Mouse (Mus musculus): Measurements from ENCODE around the gene Slc44a1.

Gene Slc44a1

GRCm38 (mm10) chr4:53537539-53537938, 97.3 kb downstream of the Slc44a1 start:
- no peak for DNase-seq (ENCODE audit: low spot score in 2 of 2)

DNA sequence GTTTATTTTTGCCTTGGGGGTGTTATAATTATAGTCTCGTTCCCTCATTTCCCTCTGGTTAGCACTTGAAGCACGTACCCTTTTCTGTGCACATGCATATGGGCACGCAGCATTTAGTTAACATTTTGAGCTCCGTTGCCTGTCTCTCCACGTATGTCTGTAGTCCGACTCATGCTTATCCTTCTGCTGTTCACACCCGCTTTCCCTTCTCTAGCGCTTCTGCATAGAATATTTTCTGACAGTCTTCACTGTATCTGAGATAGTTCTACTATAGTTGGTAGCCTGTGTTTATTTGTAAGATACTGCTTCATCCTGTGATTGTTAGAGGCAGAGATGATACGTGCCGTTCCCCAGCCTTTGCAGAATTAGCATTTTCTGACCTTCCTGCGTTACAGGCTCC, 98.4 kb downstream of the Slc44a1 start:
- no peak for DNase-seq (ENCODE audit: low spot score in 2 of 2)

DNA sequence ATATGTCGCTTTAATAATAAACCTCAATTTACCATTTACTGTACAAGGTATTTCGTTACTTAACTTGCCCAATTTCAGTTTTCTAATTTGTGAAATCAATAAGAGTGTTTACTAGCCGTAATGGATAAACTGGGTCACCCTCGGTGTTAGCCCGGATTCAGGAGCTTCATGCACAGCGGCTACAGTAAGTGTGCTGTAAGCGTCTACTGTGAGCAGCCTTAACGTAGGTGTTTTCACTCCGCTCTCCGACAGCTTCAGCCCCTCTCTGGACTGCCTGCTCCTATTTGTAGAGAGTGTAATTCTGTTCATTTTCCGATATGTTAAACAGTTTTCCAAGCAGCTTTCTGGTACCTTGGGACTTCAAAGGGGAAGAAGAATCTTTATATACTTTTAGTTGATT, 99.7 kb downstream of the Slc44a1 start:
- DNase-seq (ENCODE audit: low spot score in 2 of 2), result no peak

- DNase-seq (ENCODE audit: low spot score in 2 of 2), result no peak
Observed at GRCm38 (mm10) chr4:53543421-53543820, 103.2 kb downstream of the Slc44a1 start.

GRCm38 (mm10) chr4:53544889-53545288, 104.7 kb downstream of the Slc44a1 start:
- no peak for DNase-seq (ENCODE audit: low spot score in 2 of 2)

DNA sequence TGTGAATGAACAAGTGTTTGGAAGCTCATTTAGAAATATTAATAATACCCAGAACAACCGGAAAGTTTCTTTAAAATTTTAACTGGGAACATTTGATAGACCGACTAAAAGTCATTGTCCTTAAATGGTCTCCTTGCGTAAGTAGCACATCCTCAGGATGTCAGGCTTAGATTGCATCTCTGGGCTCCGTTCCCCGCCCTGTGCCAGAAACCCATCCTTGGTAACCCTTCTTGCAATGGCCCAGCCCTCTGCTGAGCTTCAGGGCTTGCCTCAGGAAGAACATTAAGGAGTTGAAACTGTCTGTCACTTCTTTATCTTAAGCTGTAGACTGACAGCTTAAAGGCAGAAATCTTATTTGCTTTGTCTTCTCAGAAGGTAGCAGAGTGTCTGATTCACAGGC, 107.2 kb downstream of the Slc44a1 start:
- DNase-seq (ENCODE audit: low spot score in 2 of 2), result no peak

- DNase-seq (ENCODE audit: low spot score in 2 of 2), result no peak
Observed at GRCm38 (mm10) chr4:53549375-53549774, 109.2 kb downstream of the Slc44a1 start.

DNA sequence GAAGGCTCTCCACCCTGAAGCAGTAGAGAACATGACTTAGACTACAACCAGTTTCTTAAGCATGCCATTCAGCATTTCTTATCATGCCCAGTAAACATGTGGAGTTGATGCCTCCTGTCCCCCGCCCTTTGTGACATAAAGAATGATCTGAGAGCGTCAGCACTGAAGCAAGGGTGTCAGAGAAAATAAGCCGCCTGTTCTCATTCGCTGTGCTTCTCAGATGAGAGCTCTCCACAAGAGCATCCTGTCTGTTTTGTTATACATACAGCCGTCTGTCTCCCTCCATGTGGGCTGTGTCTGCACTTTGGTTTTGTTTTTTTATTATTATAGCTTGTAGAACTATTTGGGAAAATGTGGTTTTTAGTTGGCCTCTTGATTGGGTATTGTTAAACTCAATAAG, 124.4 kb downstream of the Slc44a1 start:
- no peak for DNase-seq (ENCODE audit: low spot score in 2 of 2)

GRCm38 (mm10) chr4:53567065-53567464, 126.9 kb downstream of the Slc44a1 start:
- DNase-seq (ENCODE audit: low spot score in 2 of 2), result no peak

DNA sequence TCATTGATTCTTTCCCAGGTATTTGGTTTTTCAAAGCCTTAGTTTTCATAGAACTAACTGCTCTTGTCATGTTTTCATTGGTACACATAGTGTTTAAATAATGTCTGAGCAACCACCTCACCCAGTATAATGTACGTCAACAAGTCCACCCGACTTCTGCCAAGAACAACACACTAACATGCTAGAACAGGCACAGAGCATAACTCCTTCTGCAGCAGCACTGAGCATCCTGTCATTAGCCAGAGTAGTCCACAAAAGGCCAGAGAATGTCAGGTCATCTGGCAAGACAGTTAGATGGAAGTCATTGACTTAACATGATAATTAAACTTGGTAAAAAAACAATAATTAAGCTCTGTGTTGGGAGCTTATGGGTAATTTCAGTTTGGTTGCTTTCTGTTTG, 135.3 kb downstream of the Slc44a1 start:
- no peak for DNase-seq (ENCODE audit: low spot score in 2 of 2)

DNA sequence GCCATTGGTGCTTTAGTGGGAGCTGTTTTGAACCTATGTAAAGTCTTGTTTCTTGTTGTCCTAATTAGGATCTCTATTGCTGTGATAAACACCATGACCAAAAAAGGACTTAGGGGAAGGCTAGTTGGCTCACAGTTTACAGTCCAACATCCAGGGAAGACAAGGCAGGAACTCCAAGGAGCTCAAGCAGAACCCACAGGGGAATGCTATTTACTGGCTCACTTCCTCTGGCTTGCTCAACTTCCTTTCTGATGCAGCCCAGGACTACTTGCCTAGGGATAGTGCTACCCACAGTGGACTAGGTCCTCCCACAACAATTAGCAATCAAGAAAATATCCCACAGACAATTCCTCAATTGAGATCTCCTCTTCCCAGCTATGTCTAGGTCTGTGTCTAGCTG, 147.5 kb downstream of the Slc44a1 start:
- no peak for DNase-seq (ENCODE audit: low spot score in 2 of 2)

DNA sequence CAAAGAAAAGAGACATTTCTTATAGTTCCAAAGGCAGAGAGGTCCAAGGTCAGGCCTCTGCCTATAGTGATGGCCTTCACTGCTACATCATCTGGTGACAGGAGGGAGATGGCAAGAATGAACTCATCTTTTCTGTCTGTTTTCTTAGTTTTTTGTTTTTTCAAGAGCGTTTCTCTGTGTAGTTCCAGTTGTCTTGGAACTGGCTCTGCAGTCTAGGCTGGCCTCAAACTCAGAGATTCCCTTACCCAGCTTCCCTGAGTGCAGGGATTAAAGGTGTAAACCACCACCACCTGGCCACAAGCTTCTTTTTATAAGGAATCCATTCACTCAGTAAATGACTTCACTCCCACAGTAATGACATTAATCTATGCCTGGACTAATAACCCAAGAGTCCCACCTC, 148.7 kb downstream of the Slc44a1 start:
- DNase-seq (ENCODE audit: low spot score in 2 of 2), result no peak

DNA sequence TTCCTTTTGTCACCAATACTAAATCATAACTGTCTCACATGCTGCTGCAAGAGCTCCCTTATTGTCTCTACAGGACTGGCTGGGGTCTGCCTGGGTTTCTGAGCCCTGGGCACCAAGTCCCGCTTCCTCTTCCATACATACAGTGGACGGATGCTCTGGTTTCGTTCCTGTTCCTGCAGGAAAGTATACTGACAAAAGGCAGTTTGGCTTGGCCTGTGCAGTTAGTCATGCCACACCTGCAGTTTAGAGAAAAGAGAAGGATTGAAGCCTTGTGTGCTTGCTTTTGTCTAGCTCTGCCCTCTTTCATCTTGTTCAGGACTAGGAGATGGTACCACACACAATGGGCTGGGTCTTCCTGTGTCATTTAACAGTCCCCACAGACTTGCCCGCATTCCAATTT, 149.3 kb downstream of the Slc44a1 start:
- no peak for DNase-seq (ENCODE audit: low spot score in 2 of 2)

DNA sequence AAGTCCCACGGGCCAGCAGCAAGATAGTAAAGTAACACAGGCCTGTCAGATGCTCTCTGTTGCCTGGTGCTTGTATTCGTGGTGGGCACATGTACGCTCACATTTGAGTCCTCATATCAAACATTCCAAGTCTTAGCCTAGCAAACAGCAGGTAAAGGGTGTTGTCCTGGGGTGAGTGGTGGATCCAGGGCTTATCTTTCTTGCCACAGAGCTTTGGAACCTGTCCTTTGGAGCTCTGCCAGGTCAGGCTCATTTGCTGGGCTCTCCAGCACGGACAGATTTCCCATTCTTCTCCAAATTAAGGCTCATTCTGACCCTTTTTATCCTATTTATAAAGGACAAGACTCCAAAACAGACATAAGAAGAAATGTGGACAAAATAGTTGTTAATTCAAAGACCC, 149.9 kb downstream of the Slc44a1 start:
- DNase-seq (ENCODE audit: low spot score in 2 of 2), result no peak

DNA sequence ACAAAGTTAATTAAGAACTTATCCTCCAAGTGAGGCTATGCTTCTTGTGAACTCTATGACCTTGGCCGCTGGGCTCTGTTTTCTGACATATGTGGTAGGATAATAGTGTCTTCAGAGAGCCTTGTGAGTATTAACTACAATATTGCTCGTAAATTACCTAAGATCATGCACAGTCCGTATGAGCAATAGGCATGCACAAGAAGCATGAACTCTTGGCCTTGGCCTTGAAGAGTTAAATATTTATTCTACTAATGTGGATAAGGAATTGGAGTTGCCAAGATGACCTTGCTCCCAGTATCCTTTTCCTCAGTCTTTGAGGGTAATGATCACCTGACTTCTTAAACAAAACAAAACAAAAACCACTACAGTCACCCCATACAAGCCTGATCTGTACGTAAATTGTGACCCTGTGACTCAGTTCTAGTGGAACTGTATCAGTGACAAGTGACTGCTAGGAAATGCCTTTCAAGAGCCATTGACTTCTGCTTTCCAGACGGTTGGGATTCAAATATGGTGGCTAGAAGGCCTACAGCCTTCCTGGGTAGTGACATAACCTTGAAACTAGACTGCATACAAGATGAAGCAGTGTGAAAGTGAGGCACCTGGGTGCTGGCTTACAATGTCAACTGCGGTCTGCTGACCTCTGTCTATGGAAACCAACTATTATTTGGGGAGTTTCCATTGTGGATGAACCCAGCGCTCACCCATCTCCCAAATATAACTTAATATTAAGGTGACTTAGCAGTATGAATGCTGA, 150.7 kb downstream of the Slc44a1 start:
- no peak for DNase-seq (ENCODE audit: low spot score in 2 of 2)

DNA sequence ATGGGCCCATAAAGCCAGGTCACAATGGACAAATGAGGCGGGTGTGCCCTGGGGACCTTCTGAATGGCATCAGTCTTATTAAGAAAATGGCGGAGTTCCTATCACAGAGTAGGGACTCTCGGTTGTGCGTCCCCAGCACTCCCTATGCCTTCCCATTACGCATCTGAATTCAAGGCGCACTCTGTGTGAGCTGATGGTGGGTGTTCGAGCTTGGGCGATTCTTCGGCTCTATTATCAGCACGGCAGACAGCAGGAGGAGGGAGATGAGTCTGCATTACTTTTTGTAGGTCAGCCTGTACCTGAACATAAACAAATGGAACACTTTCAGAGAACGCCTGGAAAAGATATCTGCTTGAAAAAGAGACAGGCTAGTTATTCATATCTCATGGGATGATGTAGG, 151.3 kb downstream of the Slc44a1 start:
- no peak for DNase-seq (ENCODE audit: low spot score in 2 of 2)

- DNase-seq (ENCODE audit: low spot score in 2 of 2), result no peak
Observed at GRCm38 (mm10) chr4:53591941-53592340, 151.7 kb downstream of the Slc44a1 start.

DNA sequence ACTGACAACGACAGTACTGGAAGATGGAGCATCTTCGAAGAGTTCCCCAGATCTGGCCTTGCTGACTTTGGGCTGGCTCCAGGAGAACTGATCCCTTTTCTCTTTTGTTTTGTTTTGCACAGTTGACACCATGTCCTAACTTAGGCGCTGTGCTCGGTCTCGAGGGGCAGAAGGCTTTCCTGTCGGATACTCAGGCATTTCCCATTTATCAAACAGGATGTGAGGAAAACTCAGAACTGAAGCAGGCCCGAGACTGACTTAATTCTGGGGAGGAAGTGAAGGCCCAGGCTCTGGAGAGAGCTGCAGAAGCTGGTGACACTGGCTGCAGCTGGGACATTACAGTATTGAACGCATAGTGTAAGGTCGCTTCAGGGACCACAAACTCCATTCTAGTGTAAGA, 152.2 kb downstream of the Slc44a1 start:
- no peak for DNase-seq (ENCODE audit: low spot score in 2 of 2)

GRCm38 (mm10) chr4:53594204-53594603, 154.0 kb downstream of the Slc44a1 start:
- DNase-seq (ENCODE audit: low spot score in 2 of 2), result peak; percentile 22 to 42

- DNase-seq (ENCODE audit: low spot score in 2 of 2), result no peak
Observed at GRCm38 (mm10) chr4:53595246-53596062, 155.2 kb downstream of the Slc44a1 start.

- DNase-seq (ENCODE audit: low spot score in 2 of 2), result no peak
Observed at GRCm38 (mm10) chr4:53596063-53596895, 156.1 kb downstream of the Slc44a1 start.

- DNase-seq (ENCODE audit: low spot score in 2 of 2), result no peak
Observed at GRCm38 (mm10) chr4:53600462-53600861, 160.2 kb downstream of the Slc44a1 start.
